In genomic region chrX:106015571-106016322, GRCm38 (mm10) we compare ENCODE assay signal across 8 mouse cellular contexts. TPM values are rescaled to one million over a fixed set of nuclear protein-coding genes. Genes with fewer than 3 reads are reported as not detected.
DNase-seq lines count a peak whose midpoint lies in the region; ATAC-seq lines count a peak whose summit lies in the region.

TSS of gene Cox7b (plus strand) at chrX:106015700.

- peak; percentile 60 to 75 for DNase-seq in CD8-positive naive resting alpha-beta T cell, adult 2 months (ENCODE audit: low read depth in 2 of 2, low spot score in 2 of 2)
- DNase-seq in c-Kit-negative CD71-positive TER-119-positive erythroid progenitor cells, embryonic 14.5 days (ENCODE audit: low read depth, low spot score): peak; percentile 78
- DNase-seq in fat pad, adult 2 months (ENCODE audit: extremely low read depth, low read depth, low spot score): peak; percentile 33
- DNase-seq in liver: peak; percentile 75
- peak; percentile 80 to 84 for DNase-seq in spleen, postnatal 36 days (ENCODE audit: low spot score in 2 of 2)

- no peaks in the 10 kb centered on the region for H3K9me3 ChIP-seq in heart, embryonic 12.5 days (replicated peaks)
- no peaks in the 10 kb centered on the region for H3K9me3 ChIP-seq in kidney, embryonic 16.5 days (ENCODE audit: low read length)

- peak within 1 kb of the TSS; percentile 41 for H3K4me2 ChIP-seq in heart, embryonic 12.5 days
- peak within 1 kb of the TSS; percentile 36 for H3K4me2 ChIP-seq in kidney, embryonic 16.5 days (replicated peaks; ENCODE audit: low read depth, low read length)

- H3K9ac ChIP-seq in heart, embryonic 12.5 days: peak within 1 kb of the TSS; percentile 80
- H3K9ac ChIP-seq in kidney, embryonic 16.5 days (replicated peaks; ENCODE audit: low read length): peak within 1 kb of the TSS; percentile 81

- peak within 1 kb of the TSS; percentile 94 for H3K27ac ChIP-seq in heart, embryonic 12.5 days (ENCODE audit: poor library complexity, severe bottlenecking)
- H3K27ac ChIP-seq in kidney, embryonic 16.5 days (ENCODE audit: low read length): peak within 1 kb of the TSS; percentile 93

- peaks cover 3% of the 10 kb centered on the region for H3K4me1 ChIP-seq in heart, embryonic 12.5 days (replicated peaks)
- H3K4me1 ChIP-seq in kidney, embryonic 16.5 days (ENCODE audit: insufficient read depth, low read length): peaks cover 9% of the 10 kb centered on the region; the same call in 1 of the 2 replicates

- no peaks in the 10 kb centered on the region for H3K27me3 ChIP-seq in heart, embryonic 12.5 days (replicated peaks)
- H3K27me3 ChIP-seq in kidney, embryonic 16.5 days (ENCODE audit: insufficient read depth, low read length): no peaks in the 10 kb centered on the region; the same call in 1 of the 2 replicates

- WGBS in heart, embryonic 12.5 days: 15% methylated on average over 26 of the region's 26 CpGs
- WGBS in kidney, embryonic 16.5 days: 22% methylated on average over 26 of the region's 26 CpGs

- peaks cover 18% of the 10 kb centered on the region; the same call in 1 of the 2 replicates for H3K36me3 ChIP-seq in heart, embryonic 12.5 days
- H3K36me3 ChIP-seq in kidney, embryonic 16.5 days (ENCODE audit: insufficient read depth, low read length): no peaks in the 10 kb centered on the region

- H3K4me3 ChIP-seq in heart, embryonic 12.5 days: peak within 1 kb of the TSS; percentile 70
- peak within 1 kb of the TSS; percentile 73 for H3K4me3 ChIP-seq in kidney, embryonic 16.5 days (ENCODE audit: low read length)

- ATAC-seq in heart, embryonic 12.5 days (ENCODE audit: insufficient number of reproducible peaks, low FRiP score): peak; percentile 45; the same call in 1 of the 2 replicates
- ATAC-seq in kidney, embryonic 16.5 days (ENCODE audit: low FRiP score, low TSS enrichment): peak; percentile 20; the same call in 1 of the 2 replicates
- ATAC-seq in monocyte, adult 5-6 weeks (replicated peaks; ENCODE audit: insufficient number of reproducible peaks, low FRiP score, low TSS enrichment, poor library complexity, severe bottlenecking): peak; percentile 64

RNA-seq across cellular contexts. Expression of gene Cox7b, which starts in this region (rescaled TPM):
- 775 and 814 TPM in 2 replicates for polyA plus RNA-seq in heart, embryonic 12.5 days (2016; fragmentation: Nextera tagmentation; extraction: Ambion mirVana)
- 404 and 413 TPM in 2 replicates for polyA plus RNA-seq in kidney, embryonic 16.5 days (2015; fragmentation: Nextera tagmentation; extraction: Ambion mirVana)
- total RNA-seq in monocyte, adult 5-6 weeks (2017): 204 to 418 TPM (median 281 TPM) in 3 replicates

Comparison
In these comparisons a context has a peak if more than half of its experiments do, and no peak if none do; other contexts are left out.
1. Peak in every context shown above with its lines: DNase-seq, ATAC-seq, H3K4me3 ChIP-seq and H3K27ac ChIP-seq.